Mouse (Mus musculus) midbrain, embryonic 12.5 days (tissue): ENCODE measurements at regions not wholly inside any gene's neighbourhood (a gene's known extent, or its start where the extent isn't known, plus 50 kb on each side); places are given as distances from the start of the nearest gene placed in this dataset.
"Not testable (repeated sequence)": the region's sequence is repeated elsewhere in the genome, so short reads cannot be mapped to it uniquely, and the experiment has no call there.

Experiments
- ATAC-seq: fragments of 200-750 bp; cut with Nextera tagmentation; 2 replicates; pipeline ENCODE4 v1.8.0; 2017; ENCODE audit warnings: low read depth, moderate TSS enrichment, moderate library complexity; ENCODE audit not compliant: low FRiP score
- H3K27ac ChIP-seq: fragments of 300-500 bp; sonication (generic); replicated peaks from 2 replicates; pipeline ENCODE4 v1.5.1; 2016; ENCODE audit warnings: mild to moderate bottlenecking
- H3K27me3 ChIP-seq: fragments of 300-500 bp; sonication (generic); 2 replicates; pipeline ENCODE4 v1.6.1; 2016; ENCODE audit warnings: mild to moderate bottlenecking
- H3K36me3 ChIP-seq: fragments of 300-500 bp; sonication (generic); 2 replicates; pipeline ENCODE4 v1.6.1; 2016
- H3K4me1 ChIP-seq: fragments of 300-500 bp; sonication (generic); 2 replicates; pipeline ENCODE4 v1.6.1; 2016
- H3K4me2 ChIP-seq: fragments of 300-500 bp; sonication (generic); replicated peaks from 2 replicates; pipeline ENCODE4 v1.6.1; 2016; ENCODE audit warnings: mild to moderate bottlenecking, moderate library complexity
- H3K4me3 ChIP-seq: fragments of 300-500 bp; sonication (generic); 2 replicates; pipeline ENCODE4 v1.5.1; 2016; ENCODE audit warnings: mild to moderate bottlenecking
- H3K9ac ChIP-seq: fragments of 300-500 bp; sonication (generic); replicated peaks from 2 replicates; pipeline ENCODE4 v1.6.1; 2016; ENCODE audit warnings: mild to moderate bottlenecking, moderate library complexity
- H3K9me3 ChIP-seq: fragments of 300-500 bp; sonication (generic); 2 replicates; pipeline ENCODE4 v1.6.1; 2016; ENCODE audit warnings: mild to moderate bottlenecking
- WGBS: fragments of 180-500 bp; shearing (Covaris S2); methylation state at CpG from one replicate; pipeline ENCODE4 v1.1.7; 2016; 5-methylcytosine and 5-hydroxymethylcytosine counted together

DNA sequence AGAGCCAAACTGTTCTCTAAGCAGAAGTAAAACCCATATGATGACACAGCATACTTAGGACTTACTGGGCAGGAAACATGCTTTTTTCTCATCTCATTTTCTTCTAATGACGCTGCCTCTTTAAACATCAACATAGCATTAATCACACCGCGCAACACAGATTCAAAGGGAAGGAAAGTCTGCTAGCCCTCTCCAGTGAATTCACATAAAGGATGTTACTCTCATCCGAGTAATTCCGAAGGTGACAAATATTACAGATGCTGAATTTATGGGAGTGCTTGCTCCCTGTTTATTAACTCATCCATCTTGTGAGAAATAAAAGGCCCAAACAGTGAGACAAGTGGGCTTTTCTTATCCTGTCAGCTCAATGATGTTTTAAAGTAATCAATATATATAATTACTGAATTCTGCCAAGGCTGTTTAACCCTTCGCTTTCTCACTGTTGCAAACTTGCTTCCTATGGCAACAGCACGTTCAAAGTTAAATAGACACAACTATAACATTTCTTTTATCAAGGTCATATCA, 1663.9 kb downstream of the Efna5 start:
- Histone ChIP-seq H3K27ac (no peak overlapping the region), H3K4me3 (no peak overlapping the region), H3K36me3 (no peaks in the 10 kb centered on the region), H3K4me1 (no peaks in the 10 kb centered on the region), H3K4me2 (no peak overlapping the region), H3K9me3 (no peaks in the 10 kb centered on the region), H3K9ac (no peak overlapping the region), H3K27me3 (no peaks in the 10 kb centered on the region)
- WGBS: 82% methylated on average over 7 of the region's 7 CpGs
- ATAC-seq: no peak

DNA sequence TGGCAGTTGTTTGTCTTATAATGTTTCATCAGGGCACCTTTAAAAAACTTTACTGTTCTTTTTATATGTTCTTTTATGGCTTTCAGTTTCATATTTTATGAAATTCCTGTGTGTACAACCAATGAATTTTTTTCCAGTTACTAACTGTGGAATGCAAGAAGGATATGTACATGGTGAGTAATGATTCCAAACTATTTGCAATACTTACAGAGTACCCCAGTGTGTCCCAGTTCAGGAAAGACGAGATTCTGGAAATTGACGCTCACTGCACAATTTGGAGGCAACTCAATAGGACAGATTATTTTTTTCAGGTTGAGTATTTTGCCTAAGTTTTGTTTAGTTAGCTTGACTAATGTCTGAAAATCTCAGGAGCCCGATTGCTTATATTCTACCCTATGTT, 1676.8 kb downstream of the Efna5 start:
- no peaks in the 10 kb centered on the region for H3K27me3 ChIP-seq
- H3K36me3 ChIP-seq: no peaks in the 10 kb centered on the region
- H3K9ac ChIP-seq: no peak overlapping the region
- no peak overlapping the region for H3K4me3 ChIP-seq
- H3K9me3 ChIP-seq: no peaks in the 10 kb centered on the region
- WGBS: 91% methylated on average over 3 of the region's 3 CpGs
- H3K27ac ChIP-seq: no peak overlapping the region
- no peaks in the 10 kb centered on the region for H3K4me1 ChIP-seq
- no peak overlapping the region for H3K4me2 ChIP-seq
- ATAC-seq: no peak

DNA sequence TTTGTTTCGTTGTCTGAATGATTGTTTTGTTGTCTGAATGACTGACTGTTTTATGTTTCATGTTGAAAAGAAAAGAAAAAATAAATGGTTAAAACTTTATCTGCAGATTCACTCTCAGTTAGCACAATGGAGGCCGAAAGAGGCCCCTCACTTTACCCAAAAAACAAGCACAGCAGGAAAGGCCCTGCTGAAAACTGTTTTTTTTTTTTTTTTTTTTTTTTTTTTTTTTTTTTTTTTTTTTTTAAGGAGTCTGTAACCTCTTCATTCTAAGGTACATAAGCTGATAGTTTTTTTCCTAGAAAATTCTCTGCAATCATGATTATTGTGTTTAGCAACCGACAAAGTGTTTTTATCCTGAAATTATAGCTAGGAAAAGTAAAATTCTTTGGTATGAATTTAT, 1693.2 kb downstream of the Efna5 start:
- 76% methylated on average over 3 of the region's 3 CpGs for WGBS
- not testable (repeated sequence) for H3K4me1 ChIP-seq, H3K4me2 ChIP-seq, H3K27ac ChIP-seq, H3K9ac ChIP-seq, H3K9me3 ChIP-seq, H3K36me3 ChIP-seq, H3K27me3 ChIP-seq, H3K4me3 ChIP-seq, ATAC-seq

DNA sequence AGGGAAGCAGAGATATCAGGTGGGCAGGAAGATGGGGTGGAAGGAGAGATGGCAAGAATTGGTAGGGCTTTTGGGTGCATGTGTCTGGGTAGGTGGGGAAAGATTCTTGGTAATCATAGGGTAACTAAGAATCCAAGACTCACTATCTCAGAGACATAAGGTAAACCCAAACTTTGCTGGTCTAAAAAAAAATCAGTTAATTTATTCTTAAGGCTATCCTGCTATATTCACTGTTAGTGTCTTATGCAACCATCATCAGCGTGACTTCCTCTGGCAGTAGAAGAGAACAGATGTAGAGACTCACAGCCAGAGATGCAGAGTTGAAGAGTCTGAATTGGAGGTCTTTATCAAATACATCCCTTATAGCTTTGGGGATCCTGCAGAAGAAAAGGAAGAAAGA, 1704.5 kb downstream of the Efna5 start:
- Histone ChIP-seq H3K36me3 (no peaks in the 10 kb centered on the region), H3K27ac (no peak overlapping the region), H3K4me2 (no peak overlapping the region), H3K27me3 (no peaks in the 10 kb centered on the region), H3K4me3 (no peak overlapping the region), H3K9ac (no peak overlapping the region), H3K9me3 (no peaks in the 10 kb centered on the region), H3K4me1 (no peaks in the 10 kb centered on the region)
- no peak for ATAC-seq
- WGBS: 82% methylated on average over 1 of the region's 1 CpGs

DNA sequence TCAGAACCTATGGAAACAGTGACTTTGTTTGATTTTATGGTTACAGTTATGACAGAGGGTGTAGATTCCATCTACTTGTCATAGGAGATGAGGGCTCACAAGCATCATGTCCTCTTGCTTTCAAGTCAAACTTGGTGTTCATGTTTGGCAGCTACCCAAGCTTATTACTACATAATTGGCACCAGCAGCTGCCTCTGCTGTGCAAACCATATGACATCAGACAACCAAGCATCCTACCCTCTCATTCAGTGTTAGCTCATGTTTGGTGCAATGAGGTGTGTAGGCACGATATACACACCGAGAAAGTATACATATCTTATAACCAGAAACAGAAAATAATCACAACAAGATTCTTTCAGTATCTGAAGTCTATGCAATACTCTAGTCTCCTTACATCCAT, 1721.7 kb downstream of the Efna5 start:
- Histone ChIP-seq H3K27ac (no peak overlapping the region), H3K27me3 (no peaks in the 10 kb centered on the region), H3K9ac (no peak overlapping the region), H3K36me3 (no peaks in the 10 kb centered on the region), H3K9me3 (no peaks in the 10 kb centered on the region), H3K4me3 (no peak overlapping the region), H3K4me1 (no peaks in the 10 kb centered on the region), H3K4me2 (no peak overlapping the region)
- WGBS: 95% methylated on average over 2 of the region's 2 CpGs
- ATAC-seq: no peak

- H3K4me2 ChIP-seq: no peak overlapping the region
- H3K27ac ChIP-seq: no peak overlapping the region
- no peak overlapping the region for H3K4me3 ChIP-seq
- WGBS: 85% methylated on average over 7 of the region's 7 CpGs
- no peak for ATAC-seq
- no peaks in the 10 kb centered on the region for H3K27me3 ChIP-seq
- H3K9me3 ChIP-seq: no peaks in the 10 kb centered on the region
- H3K36me3 ChIP-seq: no peaks in the 10 kb centered on the region
- no peaks in the 10 kb centered on the region for H3K4me1 ChIP-seq
- no peak overlapping the region for H3K9ac ChIP-seq
Observed at GRCm38 (mm10) chr17:61137006-61137405, 1744.1 kb downstream of the Efna5 start.

- ATAC-seq: no peak
- Histone ChIP-seq H3K27ac (no peak overlapping the region), H3K4me2 (no peak overlapping the region), H3K4me3 (no peak overlapping the region), H3K9ac (no peak overlapping the region), H3K36me3 (no peaks in the 10 kb centered on the region), H3K27me3 (no peaks in the 10 kb centered on the region), H3K9me3 (no peaks in the 10 kb centered on the region), H3K4me1 (no peaks in the 10 kb centered on the region)
- 84% methylated on average over 1 of the region's 1 CpGs for WGBS
Observed at GRCm38 (mm10) chr17:61127767-61128166, 1753.3 kb downstream of the Efna5 start.

GRCm38 (mm10) chr17:61106302-61106701, 1774.8 kb downstream of the Efna5 start:
- Histone ChIP-seq H3K4me2 (no peak overlapping the region), H3K36me3 (no peaks in the 10 kb centered on the region), H3K9me3 (no peaks in the 10 kb centered on the region), H3K27ac (no peak overlapping the region), H3K4me3 (no peak overlapping the region), H3K4me1 (no peaks in the 10 kb centered on the region), H3K27me3 (no peaks in the 10 kb centered on the region), H3K9ac (no peak overlapping the region)
- 94% methylated on average over 1 of the region's 1 CpGs for whole genome bisulfite sequencing
- ATAC-seq: no peak

GRCm38 (mm10) chr17:61060450-61060849, 1820.7 kb downstream of the Efna5 start:
- 95% methylated on average over 5 of the region's 5 CpGs for whole genome bisulfite sequencing
- no peaks in the 10 kb centered on the region for H3K27me3 ChIP-seq
- no peak for ATAC-seq

GRCm38 (mm10) chr17:61058471-61058870, 1822.6 kb downstream of the Efna5 start:
- no peak overlapping the region for H3K27ac ChIP-seq
- no peak overlapping the region for H3K9ac ChIP-seq
- whole genome bisulfite sequencing: 87% methylated on average over 2 of the region's 2 CpGs
- no peaks in the 10 kb centered on the region for H3K4me1 ChIP-seq
- H3K27me3 ChIP-seq: no peaks in the 10 kb centered on the region
- H3K4me3 ChIP-seq: no peak overlapping the region
- ATAC-seq: no peak
- H3K36me3 ChIP-seq: no peaks in the 10 kb centered on the region
- H3K9me3 ChIP-seq: no peaks in the 10 kb centered on the region
- H3K4me2 ChIP-seq: no peak overlapping the region

More at GRCm38 (mm10) chr17:61060450-61060849, 1820.7 kb downstream of the Efna5 start:
- Histone ChIP-seq H3K36me3 (no peaks in the 10 kb centered on the region), H3K4me3 (no peak overlapping the region), H3K4me1 (no peaks in the 10 kb centered on the region), H3K9ac (no peak overlapping the region), H3K4me2 (no peak overlapping the region), H3K9me3 (no peaks in the 10 kb centered on the region), H3K27ac (no peak overlapping the region)

DNA sequence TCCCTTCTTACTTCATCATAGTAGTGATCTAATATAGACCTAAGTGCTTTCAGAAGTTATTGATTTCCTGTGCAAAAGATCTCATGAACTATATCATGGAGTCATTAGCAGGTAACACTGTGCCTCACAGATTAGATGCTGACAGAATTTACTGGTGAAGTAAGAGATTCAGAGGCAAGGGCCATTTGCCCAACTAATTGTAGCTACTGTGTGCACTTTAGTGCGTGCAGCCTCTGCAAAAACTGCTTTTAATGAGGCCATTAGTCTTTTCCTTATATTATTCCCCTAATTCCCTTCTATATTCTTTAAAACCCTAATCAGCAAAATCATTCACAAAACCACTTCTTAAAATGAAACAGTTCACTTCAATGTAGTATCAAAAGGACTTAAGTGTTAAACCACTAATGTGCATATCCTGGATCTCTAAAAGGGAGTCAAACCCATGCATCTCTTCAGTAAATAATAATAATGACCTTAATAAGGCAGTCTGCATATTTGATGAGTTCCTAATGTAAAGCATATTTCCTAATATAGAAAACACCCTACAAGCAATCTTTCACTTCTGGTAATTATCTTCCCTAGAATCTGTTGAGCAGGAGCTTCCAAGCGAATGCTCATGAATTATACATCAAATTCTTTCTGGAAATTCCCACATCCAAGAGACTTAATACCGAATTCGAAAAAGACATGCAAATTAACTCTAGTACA, 1847.4 kb downstream of the Efna5 start:
- H3K36me3 ChIP-seq: no peaks in the 10 kb centered on the region
- H3K27ac ChIP-seq: no peak overlapping the region
- peaks cover 2% of the 10 kb centered on the region; the same call in 1 of the 2 replicates for H3K4me1 ChIP-seq
- ATAC-seq: peak; percentile 47; the same call in 1 of the 2 replicates
- H3K9me3 ChIP-seq: no peaks in the 10 kb centered on the region
- no peak overlapping the region for H3K4me2 ChIP-seq
- H3K27me3 ChIP-seq: no peaks in the 10 kb centered on the region
- H3K4me3 ChIP-seq: no peak overlapping the region
- WGBS: 38% methylated on average over 4 of the region's 4 CpGs
- no peak overlapping the region for H3K9ac ChIP-seq

- H3K4me1 ChIP-seq: no peaks in the 10 kb centered on the region
- no peaks in the 10 kb centered on the region for H3K36me3 ChIP-seq
- no peaks in the 10 kb centered on the region for H3K9me3 ChIP-seq
- WGBS: 53% methylated on average over 4 of the region's 4 CpGs
- H3K4me2 ChIP-seq: no peak overlapping the region
- no peak overlapping the region for H3K27ac ChIP-seq
- no peak overlapping the region for H3K9ac ChIP-seq
- H3K27me3 ChIP-seq: no peaks in the 10 kb centered on the region
- H3K4me3 ChIP-seq: no peak overlapping the region
- ATAC-seq: 0 out of 2 replicates have a peak, but pooled peaks have one; percentile 19
Observed at GRCm38 (mm10) chr17:61018647-61019046, 1862.5 kb downstream of the Efna5 start.
